Mouse (Mus musculus) lung, postnatal 0 days (tissue): ENCODE results near the gene Gm12216. TPM values are rescaled to one million over a fixed set of nuclear protein-coding genes. Genes with fewer than 3 reads are reported as not detected.

ENCODE experiments used
- ATAC-seq: fragments of 200-750 bp; cut with Nextera tagmentation; 2 replicates; pipeline ENCODE4 v1.8.0; 2017; ENCODE audit warnings: moderate library complexity
- DNase-seq: peaks from one replicate; pipeline ENCODE4 v3.0.0-alpha.2; 2016; ENCODE audit warnings: low spot score
- H3K27ac ChIP-seq: fragments of 300-500 bp; sonication (generic); 2 replicates; pipeline ENCODE4 v1.5.1; 2014; ENCODE audit warnings: antibody characterized with exemption, mild to moderate bottlenecking, low read length, mixed read lengths
- H3K27me3 ChIP-seq: fragments of 300-500 bp; sonication (generic); replicated peaks from 2 replicates; pipeline ENCODE4 v1.6.1; 2014; ENCODE audit warnings: low read length, mixed read lengths; ENCODE audit not compliant: insufficient read depth
- H3K36me3 ChIP-seq: fragments of 300-500 bp; sonication (generic); 2 replicates; pipeline ENCODE4 v1.6.1; 2014; ENCODE audit warnings: low read length, mixed read lengths; ENCODE audit not compliant: insufficient read depth
- H3K4me1 ChIP-seq: fragments of 300-500 bp; sonication (generic); 2 replicates; pipeline ENCODE4 v1.6.1; 2014; ENCODE audit warnings: antibody characterized with exemption, low read depth, low read length, mixed read lengths; ENCODE audit not compliant: insufficient read depth
- H3K4me2 ChIP-seq: fragments of 300-500 bp; sonication (generic); replicated peaks from 2 replicates; pipeline ENCODE4 v1.6.1; 2014; ENCODE audit warnings: low read depth, mild to moderate bottlenecking, low read length, moderate library complexity, mixed read lengths
- H3K4me3 ChIP-seq: fragments of 300-500 bp; sonication (generic); 2 replicates; pipeline ENCODE4 v1.5.1; 2014; ENCODE audit warnings: low read depth, low read length
- H3K9ac ChIP-seq: fragments of 300-500 bp; sonication (generic); replicated peaks from 2 replicates; pipeline ENCODE4 v1.6.1; 2014; ENCODE audit warnings: low read depth, mild to moderate bottlenecking
- H3K9me3 ChIP-seq: fragments of 300-500 bp; sonication (generic); 2 replicates; pipeline ENCODE4 v1.6.1; 2016; ENCODE audit warnings: low read length, mixed read lengths
- CTCF ChIP-seq: IDR thresholded peaks from 2 replicates; pipeline ENCODE4 v1.5.1; 2016; ENCODE audit warnings: antibody characterized with exemption, mild to moderate bottlenecking
- EP300 ChIP-seq: IDR thresholded peaks from 2 replicates; pipeline ENCODE4 v1.6.1; 2016; ENCODE audit warnings: antibody characterized with exemption, mild to moderate bottlenecking, control low read depth
- WGBS: fragments of 180-500 bp; shearing (Covaris S2); extraction: QIAGEN DNeasy Blood & Tissue Kit; methylation state at CpG from one replicate; pipeline ENCODE4 v1.1.7; 2014; 5-methylcytosine and 5-hydroxymethylcytosine counted together
- polyA plus RNA-seq: library from polyadenylated mRNA; unstranded; fragments of >200 nt; fragmentation: Nextera tagmentation; extraction: Ambion mirVana; gene quantifications from 2 replicates; pipeline ENCODE4 v1.2.1, GENCODE M21; 2015

Gene Gm12216
- polyA plus RNA-seq, 1 experiment from 2014 or later = 5.4 TPM

- TF ChIP-seq CTCF (no peak), EP300 (no peak)
- no peaks in the 10 kb centered on the region for H3K9me3 ChIP-seq
- peaks cover 22% of the 10 kb centered on the region for H3K36me3 ChIP-seq
- peak overlapping the region; percentile 68 for H3K4me2 ChIP-seq
- DNase-seq = no peak
- H3K9ac ChIP-seq = peak overlapping the region; percentile 92; the same call in 1 of the 2 replicates
- peak overlapping the region; percentile 82 for H3K4me3 ChIP-seq
- peaks cover 13% of the 10 kb centered on the region for H3K4me1 ChIP-seq
- ATAC-seq = no peak
- H3K27ac ChIP-seq = no peak overlapping the region
- WGBS = 59% methylated on average over 11 of the region's 11 CpGs
- H3K27me3 ChIP-seq = no peaks in the 10 kb centered on the region
Observed at GRCm38 (mm10) chr11:53771001-53771744, 87.9 kb downstream of the Gm12216 start.

- H3K4me3 ChIP-seq = peak overlapping the region; percentile 82
- H3K4me2 ChIP-seq = peak overlapping the region; percentile 68
- peaks cover 13% of the 10 kb centered on the region for H3K4me1 ChIP-seq
- peak; percentile 88 for ATAC-seq
- H3K27me3 ChIP-seq = no peaks in the 10 kb centered on the region
- TF ChIP-seq CTCF = peak; percentile 51
- no peak for TF ChIP-seq EP300
- peaks cover 14% of the 10 kb centered on the region for H3K36me3 ChIP-seq
- peak overlapping the region; percentile 98 for H3K27ac ChIP-seq
- H3K9ac ChIP-seq = peak overlapping the region; percentile 92
- under 1% methylated on average over 44 of the region's 75 CpGs for WGBS
- no peaks in the 10 kb centered on the region for H3K9me3 ChIP-seq
- peak; percentile 89 for DNase-seq
Observed at GRCm38 (mm10) chr11:53770125-53770791, 88.8 kb downstream of the Gm12216 start.

GRCm38 (mm10) chr11:53769760-53770124 is 89.3 kb downstream of the Gm12216 start, which contains the start of gene Irf1:
Gene Irf1, plus strand, starts transcription at chr11:53770014.
- Histone ChIP-seq H3K36me3 (peaks cover 8% of the 10 kb centered on the region; the same call in 1 of the 2 replicates), H3K4me3 (peak within 1 kb of the TSS; percentile 82), H3K27ac (peak within 1 kb of the TSS; percentile 98), H3K9me3 (no peaks in the 10 kb centered on the region), H3K4me2 (peak within 1 kb of the TSS; percentile 68), H3K27me3 (no peaks in the 10 kb centered on the region), H3K4me1 (peaks cover 14% of the 10 kb centered on the region), H3K9ac (peak within 1 kb of the TSS; percentile 92)
- TF ChIP-seq EP300 = no peak
- TF ChIP-seq CTCF = no peak
- ATAC-seq (peak; percentile 96), DNase-seq (peak; percentile 98)
- WGBS = 0% methylated on average over 40 of the region's 40 CpGs

- Histone ChIP-seq H3K27ac (peak overlapping the region; percentile 98), H3K27me3 (no peaks in the 10 kb centered on the region), H3K9ac (0 out of 2 replicates have a peak overlapping the region, but pooled peaks have one; percentile 92), H3K4me3 (peak overlapping the region; percentile 82; the same call in 1 of the 2 replicates), H3K4me2 (peak overlapping the region; percentile 68), H3K4me1 (peaks cover 20% of the 10 kb centered on the region), H3K9me3 (no peaks in the 10 kb centered on the region), H3K36me3 (peaks cover 4% of the 10 kb centered on the region; the same call in 1 of the 2 replicates)
- WGBS = 46% methylated on average over 12 of the region's 12 CpGs
- ATAC-seq (peak; percentile 24; the same call in 1 of the 2 replicates), DNase-seq (peak; percentile 63)
- peak; percentile 59; the same call in 1 of the 2 replicates for TF ChIP-seq EP300
- TF ChIP-seq CTCF = no peak
Observed at GRCm38 (mm10) chr11:53769185-53769576, 89.9 kb downstream of the Gm12216 start.

GRCm38 (mm10) chr11:53768422-53769184 is 90.5 kb downstream of the Gm12216 start:
- Histone ChIP-seq H3K36me3 (no peaks in the 10 kb centered on the region), H3K27me3 (no peaks in the 10 kb centered on the region), H3K4me3 (no peak overlapping the region), H3K27ac (0 out of 2 replicates have a peak overlapping the region, but pooled peaks have one; percentile 98), H3K4me1 (peaks cover 20% of the 10 kb centered on the region), H3K9me3 (no peaks in the 10 kb centered on the region), H3K4me2 (no peak overlapping the region), H3K9ac (no peak overlapping the region)
- WGBS = 76% methylated on average over 13 of the region's 13 CpGs
- ATAC-seq (no peak), DNase-seq (no peak)
- no peak for TF ChIP-seq CTCF
- no peak for TF ChIP-seq EP300

GRCm38 (mm10) chr11:53764581-53764980 is 94.5 kb downstream of the Gm12216 start:
- no peaks in the 10 kb centered on the region for H3K9me3 ChIP-seq
- DNase-seq = no peak
- ATAC-seq = no peak
- 58% methylated on average over 5 of the region's 5 CpGs for WGBS
- no peak for TF ChIP-seq EP300
- no peak for TF ChIP-seq CTCF
- peaks cover 32% of the 10 kb centered on the region for H3K4me1 ChIP-seq
- H3K36me3 ChIP-seq = no peaks in the 10 kb centered on the region
- H3K4me2 ChIP-seq = no peak overlapping the region
- H3K9ac ChIP-seq = peak overlapping the region; percentile 48; the same call in 1 of the 2 replicates
- H3K4me3 ChIP-seq = no peak overlapping the region
- peak overlapping the region; percentile 99 for H3K27ac ChIP-seq
- H3K27me3 ChIP-seq = no peaks in the 10 kb centered on the region
